Mouse (Mus musculus) cerebellum, adult 9-11 months (tissue): Measurements from ENCODE around the gene Akr1c13.
"Not testable (repeated sequence)": the region's sequence is repeated elsewhere in the genome, so short reads cannot be mapped to it uniquely, and the experiment has no call there.

Source experiments
- DNase-seq: peaks from one replicate; pipeline ENCODE4 v3.0.0; 2022

The Akr1c13 gene

DNA sequence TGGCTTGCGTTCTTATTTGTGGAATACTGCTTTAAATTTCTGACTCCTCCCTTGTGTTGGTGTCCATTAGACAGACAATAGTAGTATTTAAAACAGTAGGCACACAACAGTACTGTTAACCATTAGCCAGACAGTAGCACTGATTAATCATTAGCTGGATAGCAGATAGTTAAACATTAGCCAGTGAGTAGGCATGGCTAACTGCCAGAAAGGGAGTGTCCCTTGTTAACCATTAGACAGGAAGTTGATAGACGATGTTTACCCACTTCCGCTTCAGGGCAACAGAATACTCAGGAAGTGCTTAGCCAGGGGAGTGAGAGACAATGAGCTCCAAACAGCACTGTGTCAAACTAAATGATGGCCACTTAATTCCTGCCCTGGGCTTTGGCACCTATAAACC lies at the start of gene Akr1c13:
TSS of gene Akr1c13 (plus strand) at position 247 of the 400 bp plus-strand sequence.
- no peak for DNase-seq

DNA sequence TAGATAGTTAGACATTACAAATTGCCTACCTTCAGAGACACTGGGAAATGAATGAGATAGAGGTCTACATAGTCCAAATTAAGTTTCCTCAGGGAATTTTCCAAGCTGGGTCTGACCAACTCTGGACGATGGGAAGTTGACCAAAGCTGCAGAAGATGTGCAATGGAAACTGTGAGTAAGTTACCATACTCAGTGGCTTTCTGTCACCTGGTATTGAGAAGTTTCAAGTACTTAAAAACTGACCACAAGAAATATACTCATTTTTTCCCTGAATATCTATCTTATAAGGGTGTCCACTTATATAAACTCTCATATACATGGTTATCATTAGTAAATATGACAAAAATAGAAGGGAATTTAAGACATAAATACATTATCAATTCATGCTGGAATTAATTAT lies 46.7 kb upstream of the Akr1c13 start:
- no peak for DNase-seq

DNA sequence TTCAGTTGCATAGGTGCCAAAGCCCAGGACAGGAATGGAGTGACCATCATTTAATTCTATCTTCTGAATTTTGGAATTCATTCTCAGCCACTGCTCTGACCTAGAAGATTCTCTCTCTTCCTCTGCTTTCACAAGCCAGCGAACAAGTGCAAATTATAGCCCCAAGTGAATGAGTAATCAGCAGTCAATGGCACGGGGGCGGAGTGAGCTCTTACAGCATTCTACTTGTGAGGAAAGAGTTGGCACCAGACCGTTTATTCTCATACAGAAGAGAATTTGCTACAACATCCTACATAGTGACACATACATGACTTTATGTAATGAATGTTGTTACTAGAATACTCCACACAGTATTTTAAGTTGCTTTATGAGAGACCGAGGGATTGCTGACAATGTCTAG lies 40.4 kb upstream of the Akr1c13 start, which contains the start of gene Akr1c18:
TSS of gene Akr1c18 (minus strand) at position 137 of the 400 bp plus-strand sequence.
- no peak for DNase-seq

DNA sequence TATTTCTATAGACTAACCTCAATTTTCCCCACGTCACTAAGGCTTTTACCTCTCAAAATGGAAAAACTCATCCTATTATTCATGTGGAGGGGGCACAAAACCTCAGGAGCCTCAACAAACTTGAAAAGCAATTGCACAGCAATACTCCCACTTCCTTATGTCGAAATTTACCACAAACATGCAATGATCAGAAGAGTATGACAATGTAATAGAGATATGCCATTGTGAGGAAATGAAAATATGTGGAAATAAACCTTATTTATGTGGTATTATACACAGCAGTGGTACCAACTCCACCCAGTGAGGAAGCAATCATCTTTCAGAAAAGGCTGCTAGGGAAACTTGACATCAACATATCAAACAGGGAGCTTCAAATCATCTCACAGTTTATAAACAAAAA lies 38.0 kb upstream of the Akr1c13 start:
- no peak for DNase-seq

DNA sequence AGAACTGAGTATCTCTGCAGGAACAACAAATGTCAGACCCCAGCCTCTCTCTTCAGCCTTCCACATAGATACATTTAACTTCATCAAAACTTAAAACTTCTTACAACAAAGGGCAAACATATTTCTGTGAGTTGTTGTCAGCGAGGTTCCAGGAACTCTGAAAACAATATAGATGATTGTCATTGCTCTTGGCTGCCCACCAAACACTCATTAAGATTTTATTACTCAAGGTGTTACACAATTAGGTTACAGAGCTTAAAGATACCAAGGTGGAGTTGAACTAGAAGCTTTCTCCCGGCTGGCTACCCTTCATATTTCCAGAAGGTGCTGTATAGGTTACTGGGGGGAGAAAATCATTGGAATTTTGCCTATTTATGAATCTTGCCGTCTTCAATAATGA lies 37.4 kb upstream of the Akr1c13 start:
- DNase-seq, result no peak

DNA sequence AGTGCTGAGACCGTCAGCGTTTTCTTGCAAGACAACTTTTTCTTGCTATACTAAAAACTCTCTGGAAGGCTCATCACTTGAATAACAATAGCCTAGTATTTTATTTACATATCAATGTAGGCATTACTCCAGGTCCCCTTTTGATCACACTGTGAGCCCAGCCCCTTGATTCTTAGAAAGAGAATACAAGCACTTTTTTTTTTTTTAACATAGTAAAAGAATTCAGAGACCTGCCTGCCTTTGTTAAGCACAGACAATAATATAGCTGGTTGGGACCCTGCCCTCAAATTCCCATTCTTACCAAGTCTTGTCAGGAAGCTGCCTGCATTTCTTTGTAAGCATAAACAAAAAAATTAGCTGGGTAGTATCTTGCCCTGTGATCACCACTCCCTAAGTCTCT lies 35.7 kb upstream of the Akr1c13 start:
- DNase-seq, result no peak

DNA sequence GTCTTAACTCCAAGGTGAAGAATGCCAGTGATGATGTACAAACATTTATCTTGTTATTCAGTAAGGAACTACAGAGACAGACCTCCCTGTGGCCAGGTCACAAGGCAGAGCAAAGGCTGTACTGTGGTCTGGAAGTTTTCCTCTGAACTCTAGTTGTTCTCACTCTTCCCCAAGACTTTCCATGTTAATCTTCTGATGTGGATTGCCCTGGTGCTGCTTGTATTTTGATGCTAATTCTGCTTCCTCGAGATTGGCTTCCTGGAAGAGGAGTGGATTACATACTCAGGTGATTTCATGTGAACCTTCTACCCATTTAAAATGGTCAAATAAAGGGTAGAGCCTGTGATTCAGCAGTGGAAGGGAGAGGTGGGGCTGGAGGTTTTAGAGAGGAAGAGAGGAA lies 22.9 kb upstream of the Akr1c13 start:
- no peak for DNase-seq

- DNase-seq, result no peak
These were observed 18.0 kb upstream of the Akr1c13 start for GRCm38 (mm10) chr13:4172978-4173377.

DNA sequence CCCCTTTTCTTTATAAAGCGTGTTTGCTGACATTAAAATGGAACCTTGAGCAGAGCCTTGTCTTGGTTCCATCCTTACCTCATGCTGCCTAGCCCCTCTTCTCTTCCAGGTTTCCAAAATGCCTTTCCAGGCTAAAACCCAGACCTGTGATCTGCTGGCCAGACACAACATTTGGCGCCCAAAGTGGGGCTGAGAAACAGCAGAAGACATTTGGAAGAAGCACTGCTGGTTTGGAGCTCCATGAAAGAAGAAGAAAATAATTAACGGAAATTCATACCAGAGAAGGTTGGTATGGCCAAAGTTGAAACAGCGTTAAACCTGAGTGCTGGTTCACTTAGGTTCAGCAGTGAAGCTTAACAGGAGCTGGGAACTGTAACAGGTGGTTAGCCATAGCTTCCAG lies 9.6 kb upstream of the Akr1c13 start:
- DNase-seq, result not testable (repeated sequence)

GRCm38 (mm10) chr13:4183116-4183515 lies 7.8 kb upstream of the Akr1c13 start:
- no peak for DNase-seq

- not testable (repeated sequence) for DNase-seq
These were observed 4.1 kb upstream of the Akr1c13 start for GRCm38 (mm10) chr13:4186641-4187411.

- no peak for DNase-seq
These were observed 2.8 kb upstream of the Akr1c13 start for GRCm38 (mm10) chr13:4188174-4188573.

GRCm38 (mm10) chr13:4192511-4192910 lies 1.6 kb downstream of the Akr1c13 start:
- no peak for DNase-seq

DNA sequence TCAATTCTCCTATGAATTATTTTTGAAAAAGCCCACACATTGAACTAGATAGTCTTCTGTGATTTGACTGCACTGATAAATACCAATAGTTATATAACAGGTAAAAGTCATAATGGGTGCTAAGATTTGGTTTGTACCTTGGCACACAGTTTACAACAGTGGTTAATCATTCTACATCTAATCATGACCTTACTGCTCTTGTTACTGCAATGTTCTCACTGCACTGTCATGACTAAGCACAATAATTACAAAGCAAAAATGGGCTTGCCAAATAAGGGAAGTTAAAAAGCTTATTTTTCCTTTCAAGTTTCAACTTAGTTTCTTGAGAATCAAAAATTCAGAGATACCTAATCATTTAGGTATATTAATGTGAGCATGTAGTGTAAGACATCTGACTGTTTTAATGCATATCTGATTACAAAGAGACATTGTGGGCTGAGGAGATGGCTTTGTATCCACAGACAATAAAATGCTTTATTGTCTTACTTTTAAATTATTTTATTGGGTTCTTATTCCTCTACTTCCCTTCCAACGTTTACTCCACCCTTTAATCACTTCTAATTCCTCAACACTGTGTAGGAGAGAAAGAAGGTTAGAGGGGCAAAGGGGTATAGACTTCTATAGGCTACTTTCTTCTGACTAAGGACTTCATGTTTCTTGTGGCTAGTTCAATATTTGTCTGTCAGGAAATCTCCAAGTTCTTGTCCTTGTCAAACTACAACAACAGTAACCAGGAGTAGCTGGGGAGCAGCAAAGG lies 15.4 kb downstream of the Akr1c13 start:
- no peak for DNase-seq

- DNase-seq, result no peak
These were observed 20.8 kb downstream of the Akr1c13 start for GRCm38 (mm10) chr13:4211560-4212299.

GRCm38 (mm10) chr13:4212309-4212708 lies 21.4 kb downstream of the Akr1c13 start:
- no peak for DNase-seq

DNA sequence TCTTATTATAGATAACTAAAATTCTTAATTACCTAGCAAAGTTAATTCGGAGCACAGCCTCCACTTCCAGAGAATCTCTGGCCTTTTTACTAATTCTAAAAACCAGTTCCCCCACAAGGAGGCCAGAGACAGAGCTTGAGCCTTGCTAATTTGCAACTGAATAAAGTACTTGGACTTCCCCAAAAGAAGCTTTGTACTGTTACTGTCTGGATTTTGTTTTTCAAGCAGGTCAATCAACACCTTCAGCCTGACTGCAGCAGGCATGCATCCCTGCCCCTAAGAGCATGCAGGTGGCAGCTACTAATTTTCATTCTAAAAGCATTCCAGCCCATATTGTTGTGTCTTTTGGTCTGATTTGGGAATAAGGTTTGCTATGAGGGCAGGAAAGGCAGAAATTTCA lies 24.5 kb downstream of the Akr1c13 start:
- DNase-seq, result not testable (repeated sequence)

DNA sequence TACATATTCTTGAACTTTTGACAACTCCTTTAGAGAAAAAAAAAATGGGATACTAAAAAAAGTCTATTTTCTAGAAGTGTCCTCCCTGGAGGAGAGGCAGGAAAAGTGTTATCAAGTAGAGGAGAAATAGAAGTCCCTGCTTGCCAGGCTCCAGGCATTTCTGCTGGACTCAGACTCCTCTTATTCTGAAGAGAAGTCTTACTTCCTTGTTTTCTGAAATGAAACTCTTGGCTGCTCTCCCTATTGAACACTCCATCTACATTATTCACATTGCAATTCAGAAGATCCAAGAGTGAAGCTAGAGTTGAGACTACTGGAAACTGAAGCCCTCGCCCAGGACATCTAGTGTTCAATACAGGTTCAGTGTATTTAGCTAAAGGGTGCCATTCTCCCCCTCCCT lies 37.5 kb downstream of the Akr1c13 start, which contains the start of gene Akr1c19:
TSS of gene Akr1c19 (plus strand) at position 260 of the 400 bp plus-strand sequence.
- no peak for DNase-seq

- no peak for DNase-seq
These were observed 40.1 kb downstream of the Akr1c13 start for GRCm38 (mm10) chr13:4230841-4231623.

GRCm38 (mm10) chr13:4233135-4233534 lies 42.2 kb downstream of the Akr1c13 start:
- no peak for DNase-seq

DNA sequence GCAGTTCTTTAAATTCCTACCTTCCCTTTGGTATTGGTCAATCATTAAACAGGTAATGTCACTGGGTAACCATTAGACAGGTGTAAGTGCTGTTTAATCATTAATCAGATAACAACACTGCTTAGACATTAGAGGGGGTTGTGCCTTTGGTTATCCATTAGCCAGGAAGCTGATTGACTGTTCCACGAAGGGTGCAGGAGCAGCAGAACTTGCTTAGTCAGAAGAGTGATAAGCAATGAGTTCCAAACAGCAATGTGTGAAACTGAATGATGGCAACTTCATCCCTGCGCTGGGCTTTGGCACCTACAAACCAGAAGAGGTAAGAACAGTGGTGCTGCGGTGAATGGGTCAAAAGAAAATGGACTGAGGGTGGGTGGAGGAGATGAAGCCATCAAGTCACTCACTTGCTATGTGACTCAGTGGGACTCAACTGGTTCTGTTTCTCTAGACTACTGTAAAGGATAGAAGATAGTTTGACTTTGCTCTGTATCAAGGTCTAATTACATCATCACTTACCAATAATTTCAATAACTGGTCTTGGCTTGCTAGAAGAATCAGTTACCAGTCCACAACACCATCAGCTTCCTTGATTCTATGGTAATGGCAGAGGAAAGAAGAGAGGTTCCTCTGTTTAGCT lies 42.7 kb downstream of the Akr1c13 start:
- no peak for DNase-seq
